Mouse (Mus musculus) hindbrain, embryonic 14.5 days (tissue): ENCODE data around the gene Sebox. TPM values are rescaled to one million over a fixed set of nuclear protein-coding genes. Genes with fewer than 3 reads are reported as not detected.
A peak's percentile ranks its signal among the peaks of the same experiment; 100 is the strongest.

ENCODE experiments used
- ATAC-seq: fragments of 200-750 bp; cut with Nextera tagmentation; 2 replicates; pipeline ENCODE4 v1.8.0; 2017; ENCODE audit warnings: moderate number of reproducible peaks, mild to moderate bottlenecking, moderate TSS enrichment, moderate library complexity; ENCODE audit not compliant: low FRiP score
- DNase-seq: peaks from one replicate; pipeline ENCODE4 v3.0.0-alpha.2; 2015; ENCODE audit warnings: low spot score
- H3K27ac ChIP-seq: fragments of 300-500 bp; sonication (generic); 2 replicates; pipeline ENCODE4 v1.5.1; 2014; ENCODE audit warnings: mild to moderate bottlenecking, moderate library complexity
- H3K27me3 ChIP-seq: fragments of 300-500 bp; sonication (generic); 2 replicates; pipeline ENCODE4 v1.6.1; 2014; ENCODE audit warnings: mild to moderate bottlenecking, low read length, mixed read lengths; ENCODE audit not compliant: control insufficient read depth, insufficient read depth
- H3K36me3 ChIP-seq: fragments of 300-500 bp; sonication (generic); replicated peaks from 2 replicates; pipeline ENCODE4 v1.6.1; 2014; ENCODE audit not compliant: control insufficient read depth, insufficient read depth
- H3K4me1 ChIP-seq: fragments of 300-500 bp; sonication (generic); replicated peaks from 2 replicates; pipeline ENCODE4 v1.6.1; 2014; ENCODE audit warnings: antibody characterized with exemption, low read length, mixed read lengths; ENCODE audit not compliant: control insufficient read depth, insufficient read depth
- H3K4me2 ChIP-seq: fragments of 300-500 bp; sonication (generic); replicated peaks from 2 replicates; pipeline ENCODE4 v1.6.1; 2014; ENCODE audit warnings: mild to moderate bottlenecking, moderate library complexity
- H3K4me3 ChIP-seq: fragments of 300-500 bp; sonication (generic); replicated peaks from 2 replicates; pipeline ENCODE4 v1.5.1; 2014; ENCODE audit warnings: mild to moderate bottlenecking, low read length
- H3K9ac ChIP-seq: fragments of 300-500 bp; sonication (generic); 2 replicates; pipeline ENCODE4 v1.6.1; 2014
- H3K9me3 ChIP-seq: fragments of 300-500 bp; sonication (generic); 2 replicates; pipeline ENCODE4 v1.6.1; 2016; ENCODE audit warnings: low read length; ENCODE audit not compliant: control insufficient read depth
- WGBS: fragments of 180-500 bp; shearing (Covaris S2); extraction: QIAGEN DNeasy Blood & Tissue Kit; methylation state at CpG from one replicate; pipeline ENCODE4 v1.1.7; 2014; 5-methylcytosine and 5-hydroxymethylcytosine counted together
- polyA plus RNA-seq: library from polyadenylated mRNA; unstranded; fragments of >200 nt; fragmentation: Nextera tagmentation; extraction: Ambion mirVana; gene quantifications from 2 replicates; pipeline ENCODE4 v1.2.1, GENCODE M21; 2014

Gene Sebox
- polyA plus RNA-seq, 1 experiment from 2014 or later = not detected

GRCm38 (mm10) chr11:78465568-78466180 is 37.6 kb upstream of the Sebox start, which contains the start of gene Slc46a1:
Gene Slc46a1, plus strand, starts transcription at chr11:78465697.
- peaks cover 12% of the 10 kb centered on the region for H3K4me1 ChIP-seq
- H3K27ac ChIP-seq = peak within 1 kb of the TSS; percentile 89
- H3K4me3 ChIP-seq = peak within 1 kb of the TSS; percentile 57
- peak within 1 kb of the TSS; percentile 71 for H3K4me2 ChIP-seq
- H3K36me3 ChIP-seq = no peaks in the 10 kb centered on the region; the same call in 1 of the 2 replicates
- H3K9me3 ChIP-seq = no peaks in the 10 kb centered on the region
- under 1% methylated on average over 41 of the region's 41 CpGs for WGBS
- H3K9ac ChIP-seq = peak within 1 kb of the TSS; percentile 75
- ATAC-seq = peak; percentile 92
- peak; percentile 80 for DNase-seq
- no peaks in the 10 kb centered on the region for H3K27me3 ChIP-seq

- H3K27ac ChIP-seq = peak overlapping the region; percentile 89; the same call in 1 of the 2 replicates
- peak overlapping the region; percentile 57 for H3K4me3 ChIP-seq
- no peaks in the 10 kb centered on the region for H3K27me3 ChIP-seq
- H3K4me1 ChIP-seq = peaks cover 12% of the 10 kb centered on the region
- ATAC-seq (peak; percentile 10; the same call in 1 of the 2 replicates), DNase-seq (no peak)
- H3K9ac ChIP-seq = peak overlapping the region; percentile 75
- H3K9me3 ChIP-seq = no peaks in the 10 kb centered on the region
- 46% methylated on average over 23 of the region's 23 CpGs for WGBS
- H3K36me3 ChIP-seq = peaks cover 5% of the 10 kb centered on the region; the same call in 1 of the 2 replicates
- peak overlapping the region; percentile 71 for H3K4me2 ChIP-seq
Observed at GRCm38 (mm10) chr11:78466242-78466912, 36.9 kb upstream of the Sebox start.

GRCm38 (mm10) chr11:78467515-78467914 is 35.7 kb upstream of the Sebox start:
- DNase-seq = no peak
- Histone ChIP-seq H3K9me3 (no peaks in the 10 kb centered on the region), H3K36me3 (peaks cover 5% of the 10 kb centered on the region; the same call in 1 of the 2 replicates), H3K27ac (no peak overlapping the region), H3K27me3 (no peaks in the 10 kb centered on the region), H3K4me2 (no peak overlapping the region), H3K4me3 (no peak overlapping the region), H3K9ac (no peak overlapping the region), H3K4me1 (peaks cover 12% of the 10 kb centered on the region)
- 91% methylated on average over 7 of the region's 7 CpGs for whole genome bisulfite sequencing
- no peak for ATAC-seq

- H3K4me2 ChIP-seq = no peak overlapping the region
- no peaks in the 10 kb centered on the region for H3K27me3 ChIP-seq
- H3K27ac ChIP-seq = no peak overlapping the region
- no peak overlapping the region for H3K9ac ChIP-seq
- no peaks in the 10 kb centered on the region for H3K9me3 ChIP-seq
- no peak for DNase-seq
- no peak overlapping the region for H3K4me3 ChIP-seq
- WGBS = 60% methylated on average over 3 of the region's 3 CpGs
- ATAC-seq = no peak
- H3K4me1 ChIP-seq = peaks cover 12% of the 10 kb centered on the region
- H3K36me3 ChIP-seq = peaks cover 5% of the 10 kb centered on the region; the same call in 1 of the 2 replicates
Observed at GRCm38 (mm10) chr11:78467932-78468331, 35.3 kb upstream of the Sebox start.

- Histone ChIP-seq H3K36me3 (peaks cover 26% of the 10 kb centered on the region), H3K9ac (no peak overlapping the region), H3K27me3 (no peaks in the 10 kb centered on the region), H3K27ac (no peak overlapping the region), H3K4me1 (peaks cover 2% of the 10 kb centered on the region), H3K4me3 (no peak overlapping the region), H3K9me3 (no peaks in the 10 kb centered on the region), H3K4me2 (no peak overlapping the region)
- no peak for ATAC-seq
- 95% methylated on average over 10 of the region's 10 CpGs for WGBS
- no peak for DNase-seq
Observed at GRCm38 (mm10) chr11:78471326-78472103, 31.7 kb upstream of the Sebox start.

GRCm38 (mm10) chr11:78475289-78475688 is 28.0 kb upstream of the Sebox start:
- no peak for ATAC-seq
- no peak overlapping the region for H3K4me2 ChIP-seq
- WGBS = 73% methylated on average over 3 of the region's 3 CpGs

GRCm38 (mm10) chr11:78483639-78484038 is 19.6 kb upstream of the Sebox start:
- Histone ChIP-seq H3K36me3 (peaks cover 82% of the 10 kb centered on the region), H3K9me3 (no peaks in the 10 kb centered on the region), H3K4me3 (no peak overlapping the region), H3K4me1 (0 out of 2 replicates have a peak, but pooled peaks cover 2% of the 10 kb centered on the region), H3K27ac (no peak overlapping the region), H3K4me2 (no peak overlapping the region), H3K27me3 (peaks cover 9% of the 10 kb centered on the region; the same call in 1 of the 2 replicates), H3K9ac (no peak overlapping the region)
- ATAC-seq (no peak), DNase-seq (no peak)
- WGBS = 70% methylated on average over 7 of the region's 7 CpGs

More at GRCm38 (mm10) chr11:78475289-78475688, 28.0 kb upstream of the Sebox start:
- Histone ChIP-seq H3K4me1 (no peaks in the 10 kb centered on the region), H3K9me3 (no peaks in the 10 kb centered on the region), H3K27ac (no peak overlapping the region), H3K36me3 (peaks cover 37% of the 10 kb centered on the region), H3K4me3 (no peak overlapping the region), H3K9ac (no peak overlapping the region), H3K27me3 (no peaks in the 10 kb centered on the region)
- DNase-seq = no peak

- 4% methylated on average over 8 of the region's 8 CpGs for WGBS
- no peak overlapping the region for H3K4me2 ChIP-seq
- H3K9me3 ChIP-seq = no peaks in the 10 kb centered on the region
- DNase-seq (peak; percentile 83), ATAC-seq (peak; percentile 24; the same call in 1 of the 2 replicates)
- 0 out of 2 replicates have a peak, but pooled peaks cover 11% of the 10 kb centered on the region for H3K4me1 ChIP-seq
- no peak overlapping the region for H3K9ac ChIP-seq
- H3K27ac ChIP-seq = no peak overlapping the region
- no peak overlapping the region for H3K4me3 ChIP-seq
- H3K36me3 ChIP-seq = peaks cover 53% of the 10 kb centered on the region
- H3K27me3 ChIP-seq = peaks cover 28% of the 10 kb centered on the region; the same call in 1 of the 2 replicates
Observed at GRCm38 (mm10) chr11:78488168-78488567, 15.1 kb upstream of the Sebox start.
